Mouse (Mus musculus) neural tube, embryonic 15.5 days (tissue): Measurements from ENCODE around the gene Foxp1. TPM values are rescaled to one million over a fixed set of nuclear protein-coding genes. Genes with fewer than 3 reads are reported as not detected.

Source experiments
- ATAC-seq: fragments of 200-750 bp; cut with Nextera tagmentation; 2 replicates; pipeline ENCODE4 v1.8.0; 2017; ENCODE audit warnings: mild to moderate bottlenecking, moderate TSS enrichment, moderate library complexity; ENCODE audit not compliant: low FRiP score
- H3K27ac ChIP-seq: fragments of 300-500 bp; sonication (generic); replicated peaks from 2 replicates; pipeline ENCODE4 v1.5.1; 2015; ENCODE audit warnings: mild to moderate bottlenecking, inconsistent platforms
- H3K27me3 ChIP-seq: fragments of 300-500 bp; sonication (generic); replicated peaks from 2 replicates; pipeline ENCODE4 v1.6.1; 2015; ENCODE audit warnings: inconsistent platforms
- H3K36me3 ChIP-seq: fragments of 300-500 bp; sonication (generic); 2 replicates; pipeline ENCODE4 v1.6.1; 2015; ENCODE audit warnings: inconsistent platforms
- H3K4me1 ChIP-seq: fragments of 300-500 bp; sonication (generic); 2 replicates; pipeline ENCODE4 v1.6.1; 2015; ENCODE audit warnings: inconsistent platforms
- H3K4me2 ChIP-seq: fragments of 300-500 bp; sonication (generic); 2 replicates; pipeline ENCODE4 v1.6.1; 2015; ENCODE audit warnings: inconsistent platforms, mild to moderate bottlenecking, moderate library complexity
- H3K4me3 ChIP-seq: fragments of 300-500 bp; sonication (generic); replicated peaks from 2 replicates; pipeline ENCODE4 v1.5.1; 2015; ENCODE audit warnings: mild to moderate bottlenecking, inconsistent platforms
- H3K9ac ChIP-seq: fragments of 300-500 bp; sonication (generic); replicated peaks from 2 replicates; pipeline ENCODE4 v1.6.1; 2015; ENCODE audit warnings: mild to moderate bottlenecking, inconsistent platforms
- H3K9me3 ChIP-seq: fragments of 300-500 bp; sonication (generic); replicated peaks from 2 replicates; pipeline ENCODE4 v1.6.1; 2016; ENCODE audit warnings: inconsistent platforms
- WGBS: fragments of 180-500 bp; shearing (Covaris S2); methylation state at CpG from one replicate; pipeline ENCODE4 v1.1.7; 2015; ENCODE audit warnings: mixed read lengths; 5-methylcytosine and 5-hydroxymethylcytosine counted together
- polyA plus RNA-seq: library from polyadenylated mRNA; unstranded; fragments of >200 nt; fragmentation: Nextera tagmentation; extraction: Ambion mirVana; gene quantifications from 2 replicates; pipeline ENCODE4 v1.2.1, GENCODE M21; 2015

Foxp1 gene
- polyA plus RNA-seq, 1 experiment from 2014 or later = 51.0 TPM

DNA sequence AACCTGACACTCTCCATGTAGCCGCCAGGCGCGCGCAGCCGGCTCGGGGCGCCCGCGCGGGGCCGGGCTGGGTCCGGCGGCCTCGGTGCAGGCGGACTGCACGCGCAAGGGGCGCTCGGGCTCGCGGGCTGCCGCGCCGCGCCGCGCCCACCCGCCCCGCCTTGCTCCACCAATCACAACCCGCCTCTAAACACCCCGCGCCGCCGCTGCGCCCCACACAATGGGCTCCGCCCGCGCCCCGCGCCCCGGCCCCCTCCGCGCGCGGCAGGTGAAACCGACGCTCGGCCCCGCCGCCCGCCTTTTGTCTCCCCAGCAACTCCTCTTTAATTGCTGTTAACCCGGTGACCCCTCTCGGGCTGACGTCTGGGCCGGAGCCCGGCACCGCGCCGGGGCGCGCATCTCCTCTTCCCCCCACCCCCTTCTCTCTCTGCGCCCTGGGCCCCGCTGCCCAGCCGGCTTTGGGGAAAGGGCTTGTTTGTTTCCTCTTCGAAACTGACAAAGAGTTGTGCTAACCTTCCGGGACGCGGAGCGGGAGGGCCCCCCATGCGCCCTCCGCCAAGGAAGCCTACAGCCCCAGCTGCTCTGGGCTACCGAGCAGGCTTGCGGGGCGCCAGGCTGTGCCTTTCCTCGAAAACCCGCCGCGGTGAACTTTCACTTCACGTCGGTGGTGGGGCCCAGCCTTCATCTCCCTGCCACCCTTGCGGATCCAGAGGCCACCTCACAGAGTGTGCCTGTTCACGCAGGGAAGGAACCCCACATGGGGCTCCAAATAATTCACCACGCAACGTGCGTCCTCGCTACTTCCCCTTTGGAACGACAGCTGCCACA is 494.1 kb downstream of the Foxp1 start:
- Histone ChIP-seq H3K27me3 (peaks cover 8% of the 10 kb centered on the region), H3K4me1 (peaks cover 37% of the 10 kb centered on the region), H3K36me3 (no peaks in the 10 kb centered on the region), H3K9me3 (no peaks in the 10 kb centered on the region), H3K4me2 (peak overlapping the region; percentile 93), H3K27ac (peak overlapping the region; percentile 81), H3K9ac (peak overlapping the region; percentile 59), H3K4me3 (peak overlapping the region; percentile 65)
- WGBS = under 1% methylated on average over 69 of the region's 87 CpGs
- peak; percentile 89 for ATAC-seq

- WGBS = 1% methylated on average over 22 of the region's 22 CpGs
- Histone ChIP-seq H3K9ac (peak overlapping the region; percentile 59), H3K36me3 (no peaks in the 10 kb centered on the region), H3K27me3 (peaks cover 8% of the 10 kb centered on the region), H3K4me1 (peaks cover 35% of the 10 kb centered on the region), H3K9me3 (no peaks in the 10 kb centered on the region), H3K4me3 (peak overlapping the region; percentile 65), H3K4me2 (peak overlapping the region; percentile 93), H3K27ac (peak overlapping the region; percentile 81)
- no peak for ATAC-seq
These were observed 494.9 kb downstream of the Foxp1 start for GRCm38 (mm10) chr6:99027542-99028160.

DNA sequence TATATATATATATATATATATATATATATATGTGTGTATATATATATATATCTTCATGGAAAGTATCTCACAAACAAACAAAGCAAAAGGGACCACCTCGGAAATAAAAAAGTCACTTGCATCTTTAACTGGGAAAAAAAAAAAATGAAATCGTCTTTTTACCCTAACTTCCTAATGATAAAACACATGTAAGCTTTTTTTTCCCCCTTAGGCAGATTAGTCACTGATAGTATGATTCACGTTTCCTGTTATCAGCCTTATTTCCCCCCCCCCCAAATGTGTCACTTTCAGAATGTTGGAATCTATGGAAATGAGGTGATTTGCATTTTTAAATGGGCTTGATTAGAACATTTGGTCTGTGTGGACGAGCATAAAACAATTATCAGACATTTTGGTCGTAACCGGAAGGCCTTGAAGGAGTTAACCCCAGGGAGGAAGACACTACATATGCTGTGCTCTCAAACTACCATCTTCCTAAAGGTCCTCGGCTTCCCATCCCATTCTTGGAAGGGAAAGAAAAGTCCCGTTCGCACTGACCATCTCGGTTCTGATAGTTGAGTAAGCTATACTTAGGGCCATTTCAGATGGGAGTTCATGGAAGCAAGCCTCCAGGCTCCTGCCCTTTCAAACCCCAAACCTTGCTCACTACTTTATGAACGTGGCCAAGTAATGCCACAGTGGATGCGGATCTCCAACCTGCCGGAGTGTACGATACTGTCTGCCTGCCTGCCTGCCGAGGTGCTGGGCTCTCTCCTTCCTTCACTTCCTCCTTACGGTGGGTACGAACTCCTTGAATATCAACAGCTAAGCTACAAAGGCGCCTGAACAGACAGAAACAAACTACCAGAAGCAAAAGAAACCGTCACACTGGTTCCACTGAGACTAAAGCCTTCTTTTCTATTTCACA is 495.6 kb downstream of the Foxp1 start:
- H3K9me3 ChIP-seq = no peaks in the 10 kb centered on the region
- 0 out of 2 replicates have a peak overlapping the region, but pooled peaks have one; percentile 59 for H3K9ac ChIP-seq
- no peak for ATAC-seq
- peaks cover 8% of the 10 kb centered on the region for H3K27me3 ChIP-seq
- H3K36me3 ChIP-seq = no peaks in the 10 kb centered on the region
- peak overlapping the region; percentile 65 for H3K4me3 ChIP-seq
- peak overlapping the region; percentile 93 for H3K4me2 ChIP-seq
- 14% methylated on average over 19 of the region's 19 CpGs for WGBS
- peak overlapping the region; percentile 81 for H3K27ac ChIP-seq
- peaks cover 35% of the 10 kb centered on the region for H3K4me1 ChIP-seq

DNA sequence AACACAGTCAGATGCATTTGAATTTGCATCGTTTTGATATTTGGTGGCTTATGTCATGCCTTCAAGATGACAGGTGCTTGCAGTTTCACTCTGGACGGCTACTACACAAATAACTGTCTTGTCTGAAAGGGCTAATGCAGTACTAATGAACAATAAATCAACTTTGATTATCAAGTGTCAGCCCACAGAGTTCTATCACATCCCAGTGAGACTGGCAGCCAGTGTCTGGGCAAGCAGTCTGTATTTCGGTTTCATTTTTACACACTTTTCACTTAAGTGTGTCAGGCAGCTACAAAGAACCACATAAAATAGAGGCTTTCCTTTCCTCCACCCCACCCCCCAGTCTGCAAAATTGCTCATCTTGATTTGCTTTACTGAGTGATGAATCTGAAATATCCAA is 496.5 kb downstream of the Foxp1 start:
- peak overlapping the region; percentile 10; the same call in 1 of the 2 replicates for H3K4me3 ChIP-seq
- H3K36me3 ChIP-seq = no peaks in the 10 kb centered on the region
- WGBS = 24% methylated on average over 3 of the region's 3 CpGs
- H3K9ac ChIP-seq = no peak overlapping the region
- ATAC-seq = no peak
- no peak overlapping the region for H3K27ac ChIP-seq
- peaks cover 35% of the 10 kb centered on the region for H3K4me1 ChIP-seq
- H3K4me2 ChIP-seq = peak overlapping the region; percentile 33
- H3K27me3 ChIP-seq = peaks cover 8% of the 10 kb centered on the region
- no peaks in the 10 kb centered on the region for H3K9me3 ChIP-seq

- Histone ChIP-seq H3K9me3 (no peaks in the 10 kb centered on the region), H3K4me2 (peak overlapping the region; percentile 33), H3K27ac (peak overlapping the region; percentile 28; the same call in 1 of the 2 replicates), H3K36me3 (no peaks in the 10 kb centered on the region), H3K4me3 (peak overlapping the region; percentile 4; the same call in 1 of the 2 replicates), H3K9ac (no peak overlapping the region), H3K27me3 (peaks cover 10% of the 10 kb centered on the region), H3K4me1 (peaks cover 41% of the 10 kb centered on the region)
- ATAC-seq = no peak
- WGBS = 12% methylated on average over 9 of the region's 9 CpGs
These were observed 497.9 kb downstream of the Foxp1 start for GRCm38 (mm10) chr6:99024588-99024987.

- Histone ChIP-seq H3K9ac (no peak overlapping the region), H3K9me3 (no peaks in the 10 kb centered on the region), H3K36me3 (no peaks in the 10 kb centered on the region), H3K4me3 (no peak overlapping the region), H3K27ac (0 out of 2 replicates have a peak overlapping the region, but pooled peaks have one; percentile 28), H3K27me3 (peaks cover 18% of the 10 kb centered on the region), H3K4me1 (peaks cover 28% of the 10 kb centered on the region), H3K4me2 (no peak overlapping the region)
- ATAC-seq = no peak
- WGBS = 44% methylated on average over 12 of the region's 12 CpGs
These were observed 501.7 kb downstream of the Foxp1 start for GRCm38 (mm10) chr6:99020570-99021444.

GRCm38 (mm10) chr6:99019716-99020115 is 502.8 kb downstream of the Foxp1 start:
- Histone ChIP-seq H3K27me3 (peaks cover 18% of the 10 kb centered on the region), H3K9me3 (no peaks in the 10 kb centered on the region), H3K36me3 (no peaks in the 10 kb centered on the region), H3K4me1 (peaks cover 26% of the 10 kb centered on the region), H3K4me3 (no peak overlapping the region), H3K27ac (no peak overlapping the region; the same call in 1 of the 2 replicates), H3K4me2 (0 out of 2 replicates have a peak overlapping the region, but pooled peaks have one; percentile 3), H3K9ac (no peak overlapping the region)
- ATAC-seq = no peak
- WGBS = 35% methylated on average over 8 of the region's 8 CpGs

DNA sequence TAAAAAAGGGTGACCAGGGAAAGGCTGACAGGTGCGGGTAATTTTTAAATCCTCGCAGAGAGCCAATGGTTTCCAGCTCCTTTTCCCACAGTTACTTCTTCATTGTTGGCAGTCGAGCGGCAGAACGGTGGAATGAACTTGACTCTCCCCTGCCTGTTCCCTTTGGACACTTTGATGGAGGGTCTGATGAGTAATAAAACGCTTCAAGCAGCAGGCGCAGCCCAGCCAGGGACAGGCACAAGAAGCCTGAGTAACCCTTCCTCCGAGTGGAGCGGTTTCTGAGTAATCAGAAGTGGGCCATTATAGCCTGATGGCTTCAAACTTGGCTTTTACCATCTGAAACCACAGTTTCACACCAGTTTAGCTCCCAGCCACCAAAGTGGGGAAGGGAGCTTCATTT is 503.3 kb downstream of the Foxp1 start:
- no peak overlapping the region; the same call in 1 of the 2 replicates for H3K27ac ChIP-seq

GRCm38 (mm10) chr6:99013866-99014502 is 508.5 kb downstream of the Foxp1 start:
- Histone ChIP-seq H3K4me1 (peaks cover 32% of the 10 kb centered on the region), H3K9me3 (no peaks in the 10 kb centered on the region), H3K36me3 (no peaks in the 10 kb centered on the region), H3K4me2 (peak overlapping the region; percentile 28), H3K9ac (no peak overlapping the region), H3K27ac (no peak overlapping the region), H3K4me3 (no peak overlapping the region), H3K27me3 (peaks cover 10% of the 10 kb centered on the region)
- peak; percentile 38 for ATAC-seq
- WGBS = 17% methylated on average over 16 of the region's 16 CpGs

More for the DNA sequence above, 503.3 kb downstream of the Foxp1 start:
- H3K9me3 ChIP-seq = no peaks in the 10 kb centered on the region
- 0 out of 2 replicates have a peak overlapping the region, but pooled peaks have one; percentile 3 for H3K4me2 ChIP-seq
- 8% methylated on average over 9 of the region's 9 CpGs for WGBS
- H3K9ac ChIP-seq = no peak overlapping the region
- peaks cover 16% of the 10 kb centered on the region for H3K27me3 ChIP-seq
- peaks cover 24% of the 10 kb centered on the region for H3K4me1 ChIP-seq
- ATAC-seq = no peak
- H3K4me3 ChIP-seq = no peak overlapping the region
- H3K36me3 ChIP-seq = no peaks in the 10 kb centered on the region
